Mouse (Mus musculus) liver, postnatal 0 days (tissue): Measurements from ENCODE around the gene Edem2. TPM values are rescaled to one million over a fixed set of nuclear protein-coding genes. Genes with fewer than 3 reads are reported as not detected.

ENCODE experiments used
- ATAC-seq: fragments of 200-750 bp; cut with Nextera tagmentation; 2 replicates; pipeline ENCODE4 v1.8.0; 2017; ENCODE audit warnings: mild to moderate bottlenecking, moderate library complexity
- DNase-seq: peaks from one replicate; pipeline ENCODE4 v3.0.0-alpha.2; 2016
- H3K27ac ChIP-seq: fragments of 300-500 bp; sonication (generic); 2 replicates; pipeline ENCODE4 v1.5.1; 2014; ENCODE audit warnings: antibody characterized with exemption, moderate library complexity, mild to moderate bottlenecking, low read depth
- H3K27me3 ChIP-seq: fragments of 300-500 bp; sonication (generic); 2 replicates; pipeline ENCODE4 v1.6.1; 2014; ENCODE audit warnings: low read length, control low read depth, mixed read lengths; ENCODE audit not compliant: insufficient read depth
- H3K36me3 ChIP-seq: fragments of 300-500 bp; sonication (generic); replicated peaks from 2 replicates; pipeline ENCODE4 v1.6.1; 2014; ENCODE audit warnings: mild to moderate bottlenecking, control low read depth, low read length, moderate library complexity, mixed read lengths; ENCODE audit not compliant: insufficient read depth
- H3K4me1 ChIP-seq: fragments of 300-500 bp; sonication (generic); 2 replicates; pipeline ENCODE4 v1.6.1; 2014; ENCODE audit warnings: antibody characterized with exemption, mild to moderate bottlenecking, control low read depth; ENCODE audit not compliant: insufficient read depth
- H3K4me2 ChIP-seq: fragments of 300-500 bp; sonication (generic); 2 replicates; pipeline ENCODE4 v1.6.1; 2014; ENCODE audit warnings: low read depth, mild to moderate bottlenecking, low read length, moderate library complexity, mixed read lengths
- H3K4me3 ChIP-seq: fragments of 300-500 bp; sonication (generic); 2 replicates; pipeline ENCODE4 v1.5.1; 2014; ENCODE audit warnings: low read depth, low read length
- H3K9ac ChIP-seq: fragments of 300-500 bp; sonication (generic); replicated peaks from 2 replicates; pipeline ENCODE4 v1.6.1; 2014; ENCODE audit warnings: mild to moderate bottlenecking, moderate library complexity
- H3K9me3 ChIP-seq: fragments of 300-500 bp; sonication (generic); 2 replicates; pipeline ENCODE4 v1.6.1; 2016; ENCODE audit warnings: mild to moderate bottlenecking, control low read depth, low read length, mixed read lengths
- CTCF ChIP-seq: sonication (generic); IDR thresholded peaks from 2 replicates; pipeline ENCODE4 v1.5.1; 2016; ENCODE audit warnings: antibody characterized with exemption, low read depth
- EP300 ChIP-seq: IDR thresholded peaks from 2 replicates; pipeline ENCODE4 v1.6.1; 2016; ENCODE audit warnings: antibody characterized with exemption, low read depth, mild to moderate bottlenecking
- WGBS: fragments of 180-500 bp; shearing (Covaris S2); extraction: QIAGEN DNeasy Blood & Tissue Kit; methylation state at CpG from one replicate; pipeline ENCODE4 v1.1.7; 2014; ENCODE audit not compliant: insufficient replicate concordance; 5-methylcytosine and 5-hydroxymethylcytosine counted together
- polyA plus RNA-seq: library from polyadenylated mRNA; unstranded; fragments of >200 nt; fragmentation: Nextera tagmentation; extraction: Ambion mirVana; gene quantifications from 2 replicates; pipeline ENCODE4 v1.2.1, GENCODE M21; 2015

The Edem2 gene
- polyA plus RNA-seq, 1 experiment from 2014 or later = 28.4 TPM

- Histone ChIP-seq H3K9ac (no peak overlapping the region), H3K9me3 (no peaks in the 10 kb centered on the region), H3K27me3 (no peaks in the 10 kb centered on the region), H3K36me3 (peaks cover 24% of the 10 kb centered on the region), H3K4me3 (no peak overlapping the region), H3K4me1 (no peaks in the 10 kb centered on the region), H3K4me2 (no peak overlapping the region), H3K27ac (no peak overlapping the region)
- WGBS = 56% methylated on average over 4 of the region's 4 CpGs
- no peak for ATAC-seq
- TF ChIP-seq EP300 (no peak), CTCF (no peak)
- DNase-seq = no peak
Observed at GRCm38 (mm10) chr2:155675118-155675517, 54.2 kb downstream of the Edem2 start.

- H3K4me1 ChIP-seq = no peaks in the 10 kb centered on the region
- TF ChIP-seq CTCF (peak; percentile 74), EP300 (no peak)
- no peak for ATAC-seq
- H3K27ac ChIP-seq = no peak overlapping the region
- peaks cover 24% of the 10 kb centered on the region for H3K36me3 ChIP-seq
- no peak overlapping the region for H3K4me2 ChIP-seq
- H3K27me3 ChIP-seq = no peaks in the 10 kb centered on the region
- no peak overlapping the region for H3K9ac ChIP-seq
- WGBS = 27% methylated on average over 2 of the region's 2 CpGs
- DNase-seq = peak; percentile 78
- no peaks in the 10 kb centered on the region for H3K9me3 ChIP-seq
- no peak overlapping the region for H3K4me3 ChIP-seq
Observed at GRCm38 (mm10) chr2:155673546-155673945, 55.7 kb downstream of the Edem2 start.

DNA sequence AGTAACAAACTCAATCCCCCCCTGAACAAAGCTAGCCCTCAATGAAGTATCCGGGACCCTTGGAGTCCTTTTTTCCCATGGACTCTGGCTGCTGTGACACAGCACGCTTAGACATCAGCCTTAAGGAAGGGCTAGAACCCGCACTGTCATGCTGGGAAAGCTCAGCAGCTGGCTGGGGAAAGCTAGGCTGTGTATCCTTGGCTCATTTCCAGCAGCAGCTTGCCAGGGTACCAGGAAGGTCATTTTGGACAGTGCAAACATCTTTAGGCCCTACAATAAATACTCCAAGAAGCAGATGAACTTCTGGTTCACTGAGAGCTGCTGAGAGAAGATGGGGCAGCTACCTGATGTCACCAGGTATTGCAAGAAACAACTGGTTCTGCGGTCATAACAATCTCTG is 58.0 kb downstream of the Edem2 start:
- DNase-seq (no peak), ATAC-seq (no peak)
- Histone ChIP-seq H3K4me1 (no peaks in the 10 kb centered on the region), H3K9me3 (no peaks in the 10 kb centered on the region), H3K27me3 (no peaks in the 10 kb centered on the region), H3K27ac (no peak overlapping the region), H3K4me2 (no peak overlapping the region), H3K36me3 (peaks cover 32% of the 10 kb centered on the region), H3K9ac (no peak overlapping the region), H3K4me3 (no peak overlapping the region)
- WGBS = 80% methylated on average over 4 of the region's 4 CpGs
- no peak for TF ChIP-seq CTCF
- no peak for TF ChIP-seq EP300

DNA sequence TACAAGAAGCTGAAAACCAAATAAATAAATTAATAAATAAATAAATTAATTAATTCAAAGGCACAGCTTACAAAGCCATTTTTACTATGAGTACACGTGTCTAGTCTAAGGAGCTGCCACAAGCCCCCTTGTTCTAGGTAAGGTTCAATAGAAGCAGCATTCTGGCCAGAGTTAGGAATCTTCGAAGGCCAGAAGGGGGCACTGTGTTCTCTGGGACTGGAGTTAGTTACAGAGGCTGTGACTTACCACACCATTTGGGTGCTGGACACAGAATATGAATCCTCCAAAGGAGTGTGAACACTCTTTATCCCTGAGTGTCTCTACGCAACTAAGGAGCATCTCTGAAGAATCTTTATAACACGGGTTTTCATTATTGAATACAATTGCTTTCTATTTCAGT is 60.8 kb downstream of the Edem2 start:
- ATAC-seq = no peak
- no peak overlapping the region for H3K4me2 ChIP-seq
- 85% methylated on average over 4 of the region's 4 CpGs for WGBS
- H3K27me3 ChIP-seq = no peaks in the 10 kb centered on the region
- DNase-seq = peak; percentile 40
- no peak overlapping the region for H3K27ac ChIP-seq
- peaks cover 44% of the 10 kb centered on the region for H3K36me3 ChIP-seq
- no peak overlapping the region for H3K4me3 ChIP-seq
- no peaks in the 10 kb centered on the region for H3K4me1 ChIP-seq
- H3K9me3 ChIP-seq = no peaks in the 10 kb centered on the region
- no peak overlapping the region for H3K9ac ChIP-seq
- TF ChIP-seq CTCF (peak; percentile 62), EP300 (no peak)

DNA sequence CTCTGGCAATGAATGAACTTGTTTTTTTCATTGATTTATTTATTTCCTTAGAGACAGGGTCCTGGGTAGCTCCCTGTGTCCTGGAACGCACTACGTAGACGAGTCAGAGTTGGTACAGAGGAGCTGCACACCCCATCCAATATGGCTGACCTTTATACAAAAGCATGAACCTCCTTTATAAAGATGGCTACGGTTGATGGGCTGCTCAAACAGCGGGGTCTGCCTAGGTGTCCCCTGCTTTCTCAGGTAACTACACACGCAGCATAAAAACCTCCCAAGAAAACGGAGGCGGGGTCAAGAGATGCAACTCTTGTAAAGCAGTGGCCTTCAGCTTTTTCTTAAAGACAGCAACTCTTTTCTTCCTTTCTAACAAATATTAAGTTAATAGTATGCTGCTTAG is 61.4 kb downstream of the Edem2 start:
- Histone ChIP-seq H3K27me3 (no peaks in the 10 kb centered on the region), H3K27ac (no peak overlapping the region), H3K4me1 (no peaks in the 10 kb centered on the region), H3K9me3 (no peaks in the 10 kb centered on the region), H3K4me2 (no peak overlapping the region), H3K4me3 (no peak overlapping the region), H3K9ac (no peak overlapping the region), H3K36me3 (peaks cover 50% of the 10 kb centered on the region)
- TF ChIP-seq EP300 (no peak), CTCF (no peak)
- ATAC-seq = no peak
- 88% methylated on average over 8 of the region's 8 CpGs for WGBS
- DNase-seq = no peak

GRCm38 (mm10) chr2:155663910-155664460 is 65.3 kb downstream of the Edem2 start:
- H3K27me3 ChIP-seq = no peaks in the 10 kb centered on the region
- 76% methylated on average over 6 of the region's 6 CpGs for WGBS
- no peak for ATAC-seq
- peaks cover 52% of the 10 kb centered on the region for H3K36me3 ChIP-seq
- no peaks in the 10 kb centered on the region for H3K9me3 ChIP-seq
- no peak overlapping the region for H3K4me3 ChIP-seq
- no peaks in the 10 kb centered on the region for H3K4me1 ChIP-seq
- no peak for DNase-seq
- H3K4me2 ChIP-seq = no peak overlapping the region
- H3K9ac ChIP-seq = no peak overlapping the region
- no peak for TF ChIP-seq CTCF
- H3K27ac ChIP-seq = no peak overlapping the region

DNA sequence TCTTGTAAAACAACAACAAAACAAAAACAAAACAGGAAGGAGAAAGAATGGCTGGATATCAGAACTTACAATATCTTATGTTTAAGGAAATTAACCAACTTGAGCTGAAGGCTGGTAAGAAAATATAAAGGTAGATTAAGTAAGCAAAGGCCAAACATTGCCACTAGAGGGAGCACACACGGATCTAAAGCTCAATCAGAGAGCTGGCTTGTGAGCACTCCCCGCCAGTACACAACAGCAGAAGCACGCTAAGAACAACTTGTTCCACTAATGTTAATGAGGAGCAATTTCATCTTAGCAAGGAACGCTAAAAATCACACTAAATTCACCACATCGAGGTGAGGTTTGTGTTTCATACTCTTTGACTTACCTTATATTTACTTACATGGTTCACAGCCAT is 66.2 kb downstream of the Edem2 start:
- Histone ChIP-seq H3K4me1 (no peaks in the 10 kb centered on the region), H3K27me3 (no peaks in the 10 kb centered on the region), H3K4me3 (no peak overlapping the region), H3K27ac (no peak overlapping the region), H3K36me3 (peaks cover 51% of the 10 kb centered on the region), H3K9me3 (no peaks in the 10 kb centered on the region), H3K4me2 (no peak overlapping the region), H3K9ac (no peak overlapping the region)
- DNase-seq (peak; percentile 51), ATAC-seq (no peak)
- WGBS = 37% methylated on average over 5 of the region's 5 CpGs
- TF ChIP-seq EP300 (no peak), CTCF (peak; percentile 73)
